Mouse (Mus musculus): ENCODE measurements around the gene Krtap28-10. TPM values are rescaled to one million over a fixed set of nuclear protein-coding genes. Genes with fewer than 3 reads are reported as not detected.

Gene Krtap28-10
- not detected for total RNA-seq (2021)
- long read RNA-seq, experiment 1, result 0 reads
- long read RNA-seq, experiment 2, result 0 reads

DNA sequence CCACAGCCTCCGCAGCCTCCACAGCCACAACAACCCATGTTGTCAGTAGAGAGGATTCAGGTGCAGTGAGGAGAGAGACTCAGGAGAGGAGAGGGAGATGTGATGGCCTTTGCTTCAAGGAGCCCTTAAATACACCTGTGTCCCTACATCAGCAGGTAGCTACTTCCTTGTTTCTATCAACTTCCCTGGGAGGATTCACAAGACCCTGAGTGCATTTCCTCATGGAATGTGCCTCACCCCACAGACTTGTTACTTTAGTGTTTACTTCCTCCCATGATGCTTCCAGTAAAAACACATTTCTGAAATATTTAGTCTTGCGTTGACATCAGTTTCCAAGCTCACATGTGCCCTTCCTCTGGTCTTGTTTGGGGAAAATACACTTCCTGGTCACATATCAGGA, at the start of gene Krtap28-10:
Gene Krtap28-10 (minus strand): TSS at position 101 of the 400 bp plus-strand sequence.
- no peak for DNase-seq (ENCODE audit: low spot score in 2 of 2)

DNA sequence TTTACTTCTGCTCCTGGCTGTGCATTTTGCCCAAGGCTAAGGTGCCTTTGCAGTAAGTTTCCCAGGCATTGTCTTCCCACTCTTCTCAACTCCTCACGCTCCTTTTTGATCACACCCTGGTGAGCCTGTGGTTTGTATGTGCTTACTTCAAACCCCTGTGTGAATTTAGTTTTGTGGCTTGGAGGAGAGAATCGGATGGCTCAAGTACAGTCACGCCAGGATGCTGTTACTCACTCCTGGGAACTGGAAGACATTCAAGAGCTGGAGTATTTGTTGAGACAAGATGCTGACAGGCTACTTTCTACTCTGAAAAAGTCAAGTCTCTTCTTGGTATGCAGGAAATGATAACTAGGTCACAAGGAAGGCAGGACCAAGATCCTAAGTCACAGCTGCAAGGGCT, 49.0 kb upstream of the Krtap28-10 start:
- no peak for DNase-seq (ENCODE audit: low spot score in 2 of 2)

DNA sequence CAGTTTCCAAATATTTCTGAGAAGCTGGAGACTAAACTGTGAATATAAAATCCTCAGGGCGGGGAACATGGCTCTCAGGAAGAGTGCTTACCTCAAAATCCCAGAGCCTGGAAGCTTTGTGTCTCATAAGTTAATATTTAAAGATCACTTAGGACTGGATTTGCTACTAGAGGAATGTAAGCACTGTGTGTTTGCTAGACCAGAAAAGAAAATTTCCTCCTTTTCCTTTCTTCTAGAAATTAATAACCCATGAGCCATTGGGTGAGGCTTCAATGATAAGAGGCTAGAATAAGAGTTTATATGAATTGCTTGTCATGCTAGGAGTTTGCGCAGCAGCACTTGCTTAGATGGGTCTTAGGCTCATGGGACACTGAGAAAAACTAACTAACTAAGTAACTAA, 42.5 kb upstream of the Krtap28-10 start:
- no peak for DNase-seq (ENCODE audit: low spot score in 2 of 2)

DNA sequence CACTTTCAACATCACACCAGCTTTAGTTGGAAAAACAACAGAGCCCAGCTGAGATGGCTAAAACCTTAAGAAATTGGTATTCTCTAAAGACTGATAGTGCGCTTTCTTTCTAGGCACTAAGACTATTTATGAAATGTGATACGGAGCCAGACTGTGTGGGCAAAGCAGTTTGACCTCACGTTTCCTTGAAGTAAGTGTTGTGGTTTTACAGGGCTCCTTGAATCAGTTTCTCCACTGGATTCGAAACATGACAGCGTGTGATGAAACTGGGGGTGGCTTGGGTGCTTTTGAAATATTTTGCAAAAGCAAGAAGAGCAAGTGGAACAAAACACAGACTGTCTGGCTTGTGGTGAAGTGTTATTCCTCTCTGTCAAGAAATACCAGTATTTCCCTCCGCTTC, 34.7 kb upstream of the Krtap28-10 start:
- DNase-seq (ENCODE audit: low spot score in 2 of 2), result no peak

DNA sequence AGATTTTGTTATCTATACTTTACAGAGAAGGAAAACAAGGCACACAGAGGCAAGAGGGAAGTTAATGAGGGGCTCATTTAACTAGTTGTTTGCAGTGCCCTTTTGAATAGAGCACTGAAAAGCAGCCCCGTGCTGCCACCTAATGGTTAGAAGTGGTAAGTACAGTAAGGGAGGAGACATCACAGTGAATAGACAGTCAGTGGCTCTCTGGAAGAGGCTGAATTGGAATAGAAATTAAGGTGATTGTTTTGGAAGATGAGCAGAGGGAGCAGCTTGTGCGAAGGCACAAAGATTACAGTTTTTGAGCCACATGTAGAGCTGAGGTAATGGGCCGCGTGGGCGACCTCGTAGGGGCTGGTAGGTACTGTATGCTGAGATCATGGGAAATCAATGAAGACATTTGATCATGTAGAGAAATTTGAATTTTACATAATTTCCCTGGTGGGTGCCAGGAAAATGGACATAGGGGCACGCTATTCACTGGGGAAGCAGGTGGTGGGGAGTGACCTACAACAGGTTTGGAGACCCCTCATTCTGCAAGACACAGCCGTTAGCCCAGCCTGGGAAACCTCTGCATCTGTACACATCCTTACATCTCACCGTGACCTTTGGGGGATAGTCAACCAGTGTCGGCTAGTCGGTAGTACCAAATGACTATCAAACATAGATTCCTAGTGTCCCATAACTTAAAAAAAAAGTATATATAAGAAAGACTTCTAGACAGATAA, 34.1 kb upstream of the Krtap28-10 start:
- DNase-seq (ENCODE audit: low spot score in 2 of 2), result no peak

DNA sequence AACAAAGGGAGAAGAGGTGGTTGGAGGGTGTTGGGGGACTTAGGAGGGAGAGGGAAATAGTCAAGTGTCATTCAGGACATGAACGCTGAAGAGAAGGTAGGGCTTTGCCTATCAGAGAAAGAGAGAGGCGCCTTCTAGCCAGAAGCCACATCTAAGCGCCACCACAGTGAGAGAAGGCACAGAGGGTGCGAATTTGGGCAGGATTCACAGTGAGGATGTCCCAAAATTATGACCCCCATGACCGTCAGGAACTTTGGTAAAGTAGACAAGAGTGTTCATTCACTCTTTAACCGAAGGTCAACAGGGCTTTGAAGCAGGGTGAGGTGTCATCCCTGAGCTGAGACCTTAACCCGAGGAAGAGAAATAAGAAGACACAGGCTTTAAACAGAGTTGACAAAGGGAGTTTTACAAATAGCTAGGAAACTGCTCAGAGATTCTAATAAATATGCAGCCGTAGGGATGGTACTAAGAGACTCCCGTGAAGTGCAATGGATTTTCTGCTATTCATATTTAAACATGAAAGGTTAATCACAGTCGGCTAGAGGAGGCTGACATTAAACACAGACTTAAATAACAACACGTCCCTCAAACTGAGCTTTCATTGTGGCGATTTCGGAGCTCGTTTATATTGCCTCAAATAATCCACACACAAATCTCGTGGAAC, 33.4 kb upstream of the Krtap28-10 start:
- no peak for DNase-seq (ENCODE audit: low spot score in 2 of 2)

DNA sequence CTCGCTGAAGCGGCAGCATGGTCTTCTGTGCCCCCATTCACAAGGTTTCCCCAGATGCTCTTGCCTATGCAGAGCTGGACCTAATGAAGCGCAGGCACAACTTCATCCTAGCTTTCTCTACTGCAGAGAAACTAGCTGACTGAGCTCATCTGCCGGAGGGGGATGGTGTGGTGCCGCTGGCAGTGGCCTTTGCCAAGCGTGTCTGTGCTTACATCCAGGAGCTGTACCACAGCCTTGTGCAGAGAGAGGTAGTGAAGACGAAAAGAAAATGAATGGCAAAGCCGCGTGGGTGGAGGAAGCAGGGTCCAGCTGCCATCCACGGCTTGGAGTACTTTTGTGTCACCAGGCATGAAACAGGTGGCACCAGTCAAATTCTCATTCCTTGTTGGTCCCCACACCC, 24.9 kb upstream of the Krtap28-10 start:
- DNase-seq (ENCODE audit: low spot score in 2 of 2), result no peak

DNA sequence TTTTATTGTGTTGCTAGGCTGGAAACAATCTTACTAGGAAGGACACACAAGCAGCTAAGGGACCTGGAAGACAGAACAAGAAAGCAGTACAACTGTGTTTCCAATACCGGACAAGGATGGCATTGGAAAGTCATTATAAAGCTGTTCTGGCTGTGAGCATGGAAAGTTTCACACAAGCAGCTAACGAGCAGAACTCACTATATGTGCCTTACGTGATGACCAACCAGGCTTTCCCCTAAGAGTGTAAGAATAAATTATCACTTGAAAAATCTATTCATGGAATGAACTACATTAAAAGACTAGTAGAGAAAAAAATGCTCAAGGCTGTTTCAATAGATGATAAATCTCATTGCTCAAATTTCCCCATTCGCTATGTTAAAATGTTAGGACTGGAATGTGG, 24.3 kb upstream of the Krtap28-10 start:
- no peak for DNase-seq (ENCODE audit: low spot score in 2 of 2)

DNA sequence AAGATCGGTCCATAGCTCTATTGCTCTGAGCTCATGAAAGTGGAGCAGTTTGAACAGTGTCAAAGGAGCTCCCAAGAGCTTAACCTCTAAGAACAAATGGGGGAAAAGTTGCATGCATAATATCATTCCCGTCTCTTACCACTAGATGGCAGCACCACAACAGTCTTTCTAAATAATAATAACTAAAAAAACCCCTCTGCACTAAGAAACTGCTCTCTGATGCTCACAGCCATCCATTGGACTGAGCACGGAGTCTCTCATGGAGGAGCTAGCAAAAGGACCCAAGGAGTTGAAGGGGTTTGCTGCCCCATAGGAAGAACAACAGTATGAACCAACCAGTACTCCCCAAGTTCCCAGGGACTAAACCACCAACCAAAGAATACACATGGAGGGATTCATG, 22.6 kb upstream of the Krtap28-10 start:
- DNase-seq (ENCODE audit: low spot score in 2 of 2), result no peak

DNA sequence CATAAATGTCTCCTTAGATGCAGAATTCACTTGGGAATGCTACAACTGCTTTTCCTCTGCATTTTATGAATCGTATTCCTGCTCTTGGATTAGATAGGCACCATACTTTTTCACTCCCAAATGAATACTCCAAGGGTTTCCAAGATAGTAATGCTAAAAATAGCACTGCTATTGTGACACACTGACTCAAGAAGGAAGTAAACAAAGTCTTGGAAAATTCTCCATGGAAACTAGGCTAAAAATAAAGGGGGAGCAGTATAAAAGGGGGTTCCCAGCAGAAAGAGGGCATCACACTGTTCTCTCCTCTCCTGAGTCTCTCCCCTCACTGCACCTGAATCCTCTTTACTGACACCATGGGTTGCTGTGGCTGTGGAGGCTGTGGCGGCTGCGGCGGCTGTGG, 18.4 kb upstream of the Krtap28-10 start, which contains the start of gene Krtap28-13:
Gene Krtap28-13 (plus strand): TSS at position 288 of the 400 bp plus-strand sequence.
- no peak for DNase-seq (ENCODE audit: low spot score in 2 of 2)

DNA sequence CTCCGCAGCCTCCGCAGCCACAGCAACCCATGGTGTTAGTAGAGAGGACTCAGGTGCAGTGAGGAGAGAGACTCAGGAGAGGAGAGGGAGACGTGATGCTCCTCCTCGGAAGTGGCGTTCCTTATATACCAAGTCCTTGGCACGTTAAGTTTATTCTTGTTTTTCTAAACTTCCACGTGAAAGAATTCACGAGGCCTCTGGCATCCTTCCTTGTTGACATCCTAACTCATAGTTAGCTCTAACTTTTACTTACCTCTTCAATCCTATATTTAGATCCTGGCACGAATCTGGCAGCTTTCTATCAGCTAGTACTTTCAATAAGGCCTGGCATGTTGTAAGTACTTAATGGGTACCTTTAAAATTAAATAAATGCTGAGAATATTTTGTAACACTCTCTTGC, 17.0 kb upstream of the Krtap28-10 start, which contains the start of gene A030005K14Rik:
Gene A030005K14Rik (minus strand): TSS at position 101 of the 400 bp plus-strand sequence.
- no peak for DNase-seq (ENCODE audit: low spot score in 2 of 2)

DNA sequence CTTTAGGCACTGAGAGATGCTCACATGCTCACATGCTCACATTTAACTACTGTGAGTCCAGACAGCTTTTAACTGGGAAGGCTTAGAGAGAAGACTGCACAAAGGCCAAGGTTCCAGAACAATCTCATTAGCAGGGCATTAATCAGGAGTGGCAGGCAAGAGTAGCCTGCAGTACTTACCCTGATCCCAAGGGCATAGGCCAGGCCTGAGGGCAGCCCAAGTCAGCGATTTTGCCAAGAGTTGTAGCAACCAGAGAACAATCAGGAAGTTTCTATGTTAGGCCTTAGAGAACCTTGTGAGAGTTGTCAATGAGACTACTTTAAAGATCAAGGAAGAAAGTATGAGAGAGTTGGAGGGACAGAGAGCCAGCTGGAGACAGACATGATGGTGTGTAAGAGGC, 16.2 kb upstream of the Krtap28-10 start:
- DNase-seq (ENCODE audit: low spot score in 2 of 2), result no peak

DNA sequence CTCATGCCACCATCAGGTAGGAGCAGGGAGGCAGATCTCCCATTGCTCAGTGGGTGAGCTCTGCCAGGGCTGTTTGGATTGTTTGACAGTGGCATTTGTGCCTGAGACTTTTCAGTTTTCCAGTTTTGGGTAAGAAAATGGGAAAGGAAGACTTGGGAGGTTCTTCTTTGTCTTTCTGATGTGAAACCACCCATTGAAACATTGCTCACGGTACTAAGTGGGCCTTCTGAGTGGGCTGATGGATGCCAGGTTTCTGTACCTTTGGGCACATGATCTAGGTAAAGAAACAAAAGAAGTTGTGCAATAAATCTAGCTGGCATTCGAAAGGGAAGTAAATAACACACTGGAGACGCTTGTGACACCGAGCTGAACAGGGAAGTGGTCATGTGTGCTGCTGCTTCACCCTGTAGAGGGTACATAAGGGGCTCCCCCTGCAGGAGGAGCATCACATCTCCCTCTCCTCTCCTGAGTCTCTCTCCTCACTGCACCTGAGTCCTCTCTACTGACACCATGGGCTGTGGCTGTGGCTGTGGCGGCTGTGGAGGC, 2.7 kb upstream of the Krtap28-10 start, which contains the start of gene Gm47969:
Gene Gm47969 (plus strand): TSS at position 51 of the 546 bp plus-strand sequence.
- DNase-seq (ENCODE audit: low spot score in 2 of 2), result no peak

DNA sequence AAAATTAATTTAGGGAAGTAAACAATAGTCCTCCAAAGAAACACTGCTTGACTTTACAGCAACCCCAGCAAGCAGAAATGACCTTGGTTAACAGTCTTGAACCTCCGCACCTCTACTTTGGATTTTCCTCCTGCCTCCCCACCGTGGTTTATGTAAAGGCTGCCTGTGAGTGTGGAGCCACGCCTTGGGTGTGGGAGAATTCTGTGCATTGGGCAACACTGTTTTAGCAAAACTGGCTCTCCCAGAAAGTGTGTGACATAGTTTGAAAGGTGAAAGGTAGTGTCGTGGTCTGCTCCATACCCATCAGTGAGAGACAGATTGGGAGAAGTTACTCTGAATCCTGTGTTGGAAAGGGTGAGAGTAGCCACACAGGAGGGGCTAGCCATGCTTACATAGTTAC, 3.2 kb downstream of the Krtap28-10 start:
- DNase-seq (ENCODE audit: low spot score in 2 of 2), result no peak

DNA sequence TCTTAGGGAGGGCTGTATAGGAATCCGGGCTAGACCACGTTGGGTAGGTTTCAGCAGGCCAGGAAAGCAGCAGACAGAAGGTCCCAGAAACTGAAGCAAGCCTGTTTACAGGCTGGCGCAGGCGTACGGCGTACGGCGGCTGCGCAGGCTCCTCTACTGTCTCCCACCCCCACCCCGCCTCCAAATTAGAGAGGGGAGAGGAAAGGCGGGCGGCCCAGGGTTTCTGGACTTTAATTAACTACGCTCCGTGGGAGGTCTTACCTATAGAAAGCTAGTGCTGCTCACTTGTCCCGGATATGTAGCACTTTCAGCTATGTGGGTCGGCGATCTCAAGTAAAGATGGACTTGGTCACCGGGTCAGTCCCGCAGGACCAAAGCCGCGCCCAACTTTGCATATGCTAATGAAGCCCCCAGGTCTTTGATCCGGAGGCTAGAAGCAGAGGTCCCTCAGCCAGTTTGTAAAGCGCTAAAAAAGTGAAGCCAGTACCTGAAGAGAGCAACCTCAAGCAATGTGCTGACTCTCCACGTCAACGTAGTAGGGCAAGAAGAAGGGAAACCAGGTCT, 4.1 kb downstream of the Krtap28-10 start, which contains the start of gene Slc19a3:
Gene Slc19a3 (minus strand): TSS at position 340 of the 564 bp plus-strand sequence.
- DNase-seq (ENCODE audit: low spot score in 2 of 2), result peak in 1 of 2 experiments; percentile 10

DNA sequence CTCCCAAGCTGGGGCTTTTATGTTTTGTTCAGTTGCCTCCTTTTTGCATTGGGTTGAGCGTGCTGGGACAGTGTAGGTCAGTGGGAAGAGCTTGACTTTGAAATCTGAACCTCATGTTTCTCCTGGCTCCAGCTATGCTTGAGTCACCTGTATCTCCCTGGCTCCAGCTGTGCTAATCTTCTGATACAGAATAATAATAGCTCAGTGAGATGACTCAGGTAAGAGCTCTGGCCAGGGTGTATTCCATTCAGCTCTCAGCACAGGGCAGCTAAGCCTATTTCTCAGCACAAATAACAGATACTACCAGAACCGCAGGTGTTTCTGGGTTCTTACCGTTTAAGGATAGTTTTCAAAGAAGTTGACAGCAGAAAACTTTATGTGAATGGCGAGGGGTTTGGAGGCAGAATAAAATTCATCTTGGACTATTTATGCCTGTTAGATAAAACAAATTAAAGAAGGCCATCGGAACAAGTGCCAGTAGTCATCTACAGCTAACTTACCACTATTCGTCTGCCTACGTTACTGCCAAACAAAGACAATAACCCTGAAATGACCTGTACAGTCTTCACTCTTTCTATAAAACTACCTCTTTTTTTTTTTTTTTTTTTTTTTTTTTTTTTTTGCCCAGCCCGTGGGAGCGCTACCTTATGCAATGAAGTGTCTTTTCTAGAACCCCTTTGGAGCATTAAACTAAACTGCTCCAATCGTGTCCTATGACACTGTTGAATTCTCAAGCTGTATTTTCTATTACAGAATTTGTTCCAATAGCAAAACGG, 5.2 kb downstream of the Krtap28-10 start:
- DNase-seq (ENCODE audit: low spot score in 2 of 2), result no peak

DNA sequence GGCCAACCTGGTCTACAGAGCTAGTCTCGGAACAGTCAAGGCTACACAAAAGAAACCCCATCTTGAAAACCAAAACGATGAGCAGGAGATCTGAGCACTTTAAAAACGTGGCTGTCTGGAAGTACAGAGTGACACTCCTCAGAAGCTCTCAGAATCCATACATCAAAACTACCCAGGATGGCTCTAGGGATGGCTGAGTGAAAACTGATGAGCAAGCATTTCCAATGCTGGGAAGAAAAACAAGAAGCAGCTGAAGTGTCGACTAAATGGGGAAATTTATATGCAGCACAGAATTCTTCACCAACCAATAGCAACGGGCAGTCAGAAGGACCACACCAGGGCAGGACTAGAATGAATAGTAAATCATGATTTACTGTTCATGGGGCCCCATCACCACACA, 7.8 kb downstream of the Krtap28-10 start:
- DNase-seq (ENCODE audit: low spot score in 2 of 2), result no peak

DNA sequence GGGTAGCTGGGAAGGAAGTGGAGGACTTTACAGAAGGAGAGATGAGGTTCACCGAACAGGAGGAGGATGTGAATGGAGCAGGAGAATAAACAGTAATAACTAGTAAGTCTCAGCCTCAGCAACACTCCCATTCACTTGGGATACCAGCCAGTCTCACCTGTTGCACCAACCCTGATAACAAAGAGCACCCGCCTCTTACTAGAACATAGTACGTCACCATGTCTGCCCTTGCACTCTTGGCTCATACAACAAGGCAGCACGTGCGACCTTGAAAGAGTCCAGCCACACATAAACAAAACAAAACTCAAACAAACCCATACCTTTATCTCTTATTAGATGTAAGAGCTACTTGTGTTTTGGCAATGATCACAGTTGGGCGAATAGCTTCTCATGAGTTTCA, 9.8 kb downstream of the Krtap28-10 start:
- DNase-seq (ENCODE audit: low spot score in 2 of 2), result no peak

DNA sequence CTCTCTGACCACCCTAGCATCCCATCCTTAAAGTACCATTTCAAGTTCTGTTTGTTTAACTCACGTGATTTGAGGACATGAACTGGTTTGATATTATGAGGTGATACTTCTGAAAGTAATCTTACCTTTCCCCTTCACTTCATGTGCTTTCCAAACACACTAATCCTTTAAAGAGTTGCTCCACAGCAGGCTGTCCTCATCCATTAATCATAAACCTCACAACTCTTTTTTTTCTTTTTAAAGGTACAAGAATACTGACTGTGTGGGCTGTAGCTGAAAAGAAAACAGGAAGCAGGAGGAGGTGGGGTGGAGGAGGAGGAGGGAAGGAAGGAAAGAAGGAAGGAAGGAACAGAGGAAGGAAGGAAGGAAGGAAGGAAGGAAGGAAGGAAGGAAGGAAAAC, 10.3 kb downstream of the Krtap28-10 start:
- no peak for DNase-seq (ENCODE audit: low spot score in 2 of 2)

DNA sequence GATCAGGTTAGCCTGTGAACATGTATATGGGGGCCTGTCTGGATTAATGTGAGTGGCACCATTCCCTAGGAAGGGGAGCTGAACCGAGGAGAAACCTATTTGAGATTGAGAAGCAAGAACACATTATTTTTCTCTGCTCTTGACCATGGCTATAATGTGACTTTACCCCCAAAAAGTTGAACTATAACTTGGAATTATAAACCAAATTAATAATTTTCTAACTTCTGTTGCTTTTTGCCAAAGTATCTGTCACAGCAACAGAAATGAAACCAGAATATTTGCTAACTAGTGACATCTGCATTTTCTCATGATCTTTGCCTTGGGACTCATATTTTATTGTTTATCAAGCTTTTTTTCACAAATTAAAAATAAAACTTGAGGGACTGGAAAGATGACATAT, 25.7 kb downstream of the Krtap28-10 start:
- DNase-seq (ENCODE audit: low spot score in 2 of 2), result no peak

DNA sequence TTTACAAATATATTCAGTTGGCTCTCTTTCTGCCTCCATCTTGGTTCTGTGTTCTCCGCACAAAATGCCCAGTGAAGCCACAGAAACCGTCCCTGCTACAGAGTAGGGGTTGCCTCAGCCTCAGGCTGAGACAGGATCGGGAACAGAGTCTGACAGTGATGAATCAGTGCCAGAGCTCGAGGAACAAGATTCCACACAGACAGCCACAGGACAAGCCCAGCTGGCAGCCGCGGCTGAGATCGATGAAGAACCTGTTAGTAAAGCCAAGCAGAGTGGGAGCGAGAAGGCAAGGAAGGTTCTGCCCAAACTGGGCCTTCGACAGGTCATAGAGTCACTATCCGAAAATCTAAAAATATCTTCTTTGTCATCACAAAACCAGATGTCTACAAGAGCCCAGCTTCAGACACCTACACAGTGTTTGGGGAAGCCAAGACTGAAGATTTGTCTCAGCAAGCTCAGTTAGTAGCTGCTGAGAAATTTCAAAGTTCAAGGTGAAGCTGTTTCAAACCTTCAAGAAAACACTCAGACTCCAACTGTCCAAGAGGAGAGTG, 26.9 kb downstream of the Krtap28-10 start:
- no peak for DNase-seq (ENCODE audit: low spot score in 2 of 2)

Measured in gastrocnemius, postnatal 4 days (tissue).